Mouse (Mus musculus) embryonic facial prominence, embryonic 13.5 days (tissue): ENCODE results near the gene Phf2. TPM values are rescaled to one million over a fixed set of nuclear protein-coding genes. Genes with fewer than 3 reads are reported as not detected.

ENCODE experiments used
- ATAC-seq: fragments of 200-750 bp; cut with Nextera tagmentation; 2 replicates; pipeline ENCODE4 v1.8.0; 2017; ENCODE audit warnings: low read depth; ENCODE audit not compliant: insufficient number of reproducible peaks, insufficient read depth, low FRiP score, low TSS enrichment
- H3K27ac ChIP-seq: fragments of 300-500 bp; sonication (generic); 2 replicates; pipeline ENCODE4 v1.5.1; 2015; ENCODE audit warnings: moderate library complexity, mild to moderate bottlenecking, inconsistent platforms
- H3K27me3 ChIP-seq: fragments of 300-500 bp; sonication (generic); 2 replicates; pipeline ENCODE4 v1.6.1; 2015; ENCODE audit warnings: mild to moderate bottlenecking, inconsistent platforms
- H3K36me3 ChIP-seq: fragments of 300-500 bp; sonication (generic); 2 replicates; pipeline ENCODE4 v1.6.1; 2015; ENCODE audit warnings: mild to moderate bottlenecking, inconsistent platforms
- H3K4me1 ChIP-seq: fragments of 300-500 bp; sonication (generic); 2 replicates; pipeline ENCODE4 v1.6.1; 2015; ENCODE audit warnings: inconsistent platforms
- H3K4me2 ChIP-seq: fragments of 300-500 bp; sonication (generic); 2 replicates; pipeline ENCODE4 v1.6.1; 2015; ENCODE audit warnings: moderate library complexity, mild to moderate bottlenecking, inconsistent platforms
- H3K4me3 ChIP-seq: fragments of 300-500 bp; sonication (generic); 2 replicates; pipeline ENCODE4 v1.5.1; 2015; ENCODE audit warnings: mild to moderate bottlenecking, inconsistent platforms
- H3K9ac ChIP-seq: fragments of 300-500 bp; sonication (generic); 2 replicates; pipeline ENCODE4 v1.6.1; 2015; ENCODE audit warnings: mild to moderate bottlenecking, inconsistent platforms
- H3K9me3 ChIP-seq: fragments of 300-500 bp; sonication (generic); 2 replicates; pipeline ENCODE4 v1.6.1; 2016; ENCODE audit warnings: inconsistent platforms
- WGBS: fragments of 180-500 bp; shearing (Covaris S2); methylation state at CpG from one replicate; pipeline ENCODE4 v1.1.7; 2015; ENCODE audit warnings: mixed read lengths; 5-methylcytosine and 5-hydroxymethylcytosine counted together
- polyA plus RNA-seq: library from polyadenylated mRNA; unstranded; fragments of >200 nt; fragmentation: Nextera tagmentation; extraction: Ambion mirVana; gene quantifications from 2 replicates; pipeline ENCODE4 v1.2.1, GENCODE M21; 2015

Gene Phf2
- polyA plus RNA-seq, 1 experiment from 2014 or later: 11.6 TPM

- Histone ChIP-seq H3K27ac (no peak overlapping the region), H3K27me3 (peaks cover 23% of the 10 kb centered on the region), H3K4me3 (no peak overlapping the region), H3K4me2 (no peak overlapping the region), H3K9ac (no peak overlapping the region), H3K4me1 (0 out of 2 replicates have a peak, but pooled peaks cover 3% of the 10 kb centered on the region), H3K36me3 (peaks cover 46% of the 10 kb centered on the region), H3K9me3 (no peaks in the 10 kb centered on the region)
- WGBS: 23% methylated on average over 11 of the region's 11 CpGs
- peak; percentile 63; the same call in 1 of the 2 replicates for ATAC-seq
These were observed 69.9 kb downstream of the Phf2 start for GRCm38 (mm10) chr13:48800850-48801546.

- WGBS: 38% methylated on average over 14 of the region's 14 CpGs
These were observed 72.6 kb downstream of the Phf2 start for GRCm38 (mm10) chr13:48798256-48798771.

GRCm38 (mm10) chr13:48796906-48797305 lies 74.0 kb downstream of the Phf2 start:
- H3K9ac ChIP-seq: no peak overlapping the region
- no peak overlapping the region for H3K4me3 ChIP-seq
- WGBS: 66% methylated on average over 11 of the region's 11 CpGs
- no peak overlapping the region for H3K4me2 ChIP-seq
- 0 out of 2 replicates have a peak, but pooled peaks cover 3% of the 10 kb centered on the region for H3K4me1 ChIP-seq
- no peaks in the 10 kb centered on the region for H3K9me3 ChIP-seq
- H3K27ac ChIP-seq: no peak overlapping the region
- ATAC-seq: no peak
- H3K36me3 ChIP-seq: peaks cover 10% of the 10 kb centered on the region
- peaks cover 30% of the 10 kb centered on the region for H3K27me3 ChIP-seq

More at GRCm38 (mm10) chr13:48798256-48798771, 72.6 kb downstream of the Phf2 start:
- peaks cover 30% of the 10 kb centered on the region for H3K27me3 ChIP-seq
- no peak overlapping the region for H3K4me3 ChIP-seq
- no peak overlapping the region for H3K27ac ChIP-seq
- 0 out of 2 replicates have a peak, but pooled peaks cover 3% of the 10 kb centered on the region for H3K4me1 ChIP-seq
- H3K4me2 ChIP-seq: no peak overlapping the region
- no peak for ATAC-seq
- no peak overlapping the region for H3K9ac ChIP-seq
- H3K36me3 ChIP-seq: peaks cover 22% of the 10 kb centered on the region
- H3K9me3 ChIP-seq: no peaks in the 10 kb centered on the region

GRCm38 (mm10) chr13:48795711-48796110 lies 75.2 kb downstream of the Phf2 start:
- no peak overlapping the region for H3K4me2 ChIP-seq
- H3K27ac ChIP-seq: no peak overlapping the region
- no peak overlapping the region for H3K9ac ChIP-seq
- H3K9me3 ChIP-seq: no peaks in the 10 kb centered on the region
- no peak for ATAC-seq
- H3K4me3 ChIP-seq: no peak overlapping the region
- 0 out of 2 replicates have a peak, but pooled peaks cover 3% of the 10 kb centered on the region for H3K4me1 ChIP-seq
- H3K36me3 ChIP-seq: no peaks in the 10 kb centered on the region
- WGBS: 85% methylated on average over 6 of the region's 6 CpGs
- peaks cover 30% of the 10 kb centered on the region for H3K27me3 ChIP-seq

GRCm38 (mm10) chr13:48784594-48785298 lies 86.2 kb downstream of the Phf2 start:
- H3K4me2 ChIP-seq: no peak overlapping the region

GRCm38 (mm10) chr13:48784151-48784550 lies 86.8 kb downstream of the Phf2 start:
- Histone ChIP-seq H3K4me3 (no peak overlapping the region), H3K27ac (no peak overlapping the region), H3K4me2 (no peak overlapping the region), H3K36me3 (no peaks in the 10 kb centered on the region), H3K9me3 (no peaks in the 10 kb centered on the region), H3K4me1 (peaks cover 37% of the 10 kb centered on the region), H3K9ac (no peak overlapping the region), H3K27me3 (peaks cover 36% of the 10 kb centered on the region)
- no peak for ATAC-seq
- 49% methylated on average over 8 of the region's 8 CpGs for WGBS

More at GRCm38 (mm10) chr13:48784594-48785298, 86.2 kb downstream of the Phf2 start:
- Histone ChIP-seq H3K9me3 (no peaks in the 10 kb centered on the region), H3K4me1 (peaks cover 34% of the 10 kb centered on the region), H3K27ac (no peak overlapping the region), H3K27me3 (peaks cover 36% of the 10 kb centered on the region), H3K36me3 (no peaks in the 10 kb centered on the region), H3K9ac (no peak overlapping the region), H3K4me3 (no peak overlapping the region)
- ATAC-seq: no peak
- WGBS: 73% methylated on average over 8 of the region's 8 CpGs

GRCm38 (mm10) chr13:48782727-48783725 lies 87.9 kb downstream of the Phf2 start:
- H3K4me2 ChIP-seq: peak overlapping the region; percentile 48
- H3K4me3 ChIP-seq: peak overlapping the region; percentile 2; the same call in 1 of the 2 replicates
- peak; percentile 78 for ATAC-seq
- no peaks in the 10 kb centered on the region for H3K9me3 ChIP-seq
- H3K36me3 ChIP-seq: no peaks in the 10 kb centered on the region
- H3K27me3 ChIP-seq: peaks cover 39% of the 10 kb centered on the region
- WGBS: 16% methylated on average over 27 of the region's 27 CpGs
- peaks cover 37% of the 10 kb centered on the region for H3K4me1 ChIP-seq
- H3K27ac ChIP-seq: peak overlapping the region; percentile 77
- no peak overlapping the region for H3K9ac ChIP-seq

GRCm38 (mm10) chr13:48780345-48781010 lies 90.4 kb downstream of the Phf2 start:
- Histone ChIP-seq H3K36me3 (no peaks in the 10 kb centered on the region), H3K27ac (peak overlapping the region; percentile 87), H3K27me3 (peaks cover 40% of the 10 kb centered on the region), H3K4me2 (peak overlapping the region; percentile 34), H3K9me3 (no peaks in the 10 kb centered on the region), H3K4me1 (peaks cover 37% of the 10 kb centered on the region), H3K9ac (no peak overlapping the region), H3K4me3 (no peak overlapping the region)
- no peak for ATAC-seq
- WGBS: 18% methylated on average over 9 of the region's 9 CpGs

GRCm38 (mm10) chr13:48779592-48780344 lies 91.2 kb downstream of the Phf2 start:
- H3K27me3 ChIP-seq: peaks cover 41% of the 10 kb centered on the region
- WGBS: 13% methylated on average over 11 of the region's 11 CpGs
- H3K9ac ChIP-seq: no peak overlapping the region
- H3K4me2 ChIP-seq: peak overlapping the region; percentile 34
- no peak overlapping the region for H3K4me3 ChIP-seq
- peaks cover 37% of the 10 kb centered on the region for H3K4me1 ChIP-seq
- no peaks in the 10 kb centered on the region for H3K9me3 ChIP-seq
- no peak for ATAC-seq
- peak overlapping the region; percentile 87 for H3K27ac ChIP-seq
- H3K36me3 ChIP-seq: no peaks in the 10 kb centered on the region

GRCm38 (mm10) chr13:48778138-48778537 lies 92.8 kb downstream of the Phf2 start:
- Histone ChIP-seq H3K27ac (no peak overlapping the region), H3K4me2 (no peak overlapping the region), H3K4me1 (peaks cover 32% of the 10 kb centered on the region), H3K27me3 (peaks cover 40% of the 10 kb centered on the region), H3K36me3 (no peaks in the 10 kb centered on the region), H3K9me3 (no peaks in the 10 kb centered on the region), H3K4me3 (no peak overlapping the region), H3K9ac (no peak overlapping the region)
- no peak for ATAC-seq
- 53% methylated on average over 4 of the region's 4 CpGs for WGBS
